Mouse (Mus musculus): ENCODE data around the gene Ell3.

GRCm38 (mm10) chr2:121477491-121478266 is 33.6 kb upstream of the Ell3 start:
- no peak for TF ChIP-seq POLR2A (IDR thresholded peaks at IDR 0.05; ENCODE audit: borderline replicate concordance, extremely low read depth, insufficient read depth, insufficient read length, poor library complexity, severe bottlenecking)
- TF ChIP-seq CTCF (IDR thresholded peaks at IDR 0.05; ENCODE audit: borderline replicate concordance, extremely low read depth, insufficient read depth, insufficient read length) = no peak
